Mouse (Mus musculus): ENCODE results near the gene Lrrc8e. TPM values are rescaled to one million over a fixed set of nuclear protein-coding genes. Genes with fewer than 3 reads are reported as not detected.

Gene Lrrc8e
- polyA plus RNA-seq, 1 experiment from 2014 or later: 0.28 TPM

DNA sequence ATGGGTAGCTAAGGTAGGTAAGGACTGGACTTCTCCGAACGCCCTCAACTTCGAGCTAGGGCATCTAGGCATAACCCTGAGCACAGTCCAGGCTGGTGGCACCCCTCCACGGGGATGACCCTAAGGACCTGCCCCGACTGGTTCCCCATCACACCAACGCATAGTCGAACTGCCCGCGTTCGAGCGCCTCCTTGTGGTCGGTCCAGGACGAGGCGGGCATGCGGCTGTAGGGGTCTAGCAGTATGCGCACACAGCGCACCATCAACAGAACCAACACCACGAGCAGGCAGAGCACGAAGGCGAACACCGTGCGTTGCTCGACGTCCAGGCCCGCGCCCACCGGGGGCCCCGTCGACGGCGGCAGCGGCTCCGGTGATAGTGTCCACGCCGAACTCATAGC is 31.6 kb downstream of the Lrrc8e start:
- H3K27me3 ChIP-seq (replicated peaks): no peaks in the 10 kb centered on the region
- H3K9me3 ChIP-seq (replicated peaks): no peaks in the 10 kb centered on the region
- H3K27ac ChIP-seq (ENCODE audit: poor library complexity, severe bottlenecking): peak overlapping the region; percentile 37
- H3K9ac ChIP-seq: peak overlapping the region; percentile 83
- peak overlapping the region; percentile 74 for H3K4me3 ChIP-seq
- ATAC-seq (ENCODE audit: insufficient number of reproducible peaks, low FRiP score): peak; percentile 54
- 2% methylated on average over 35 of the region's 35 CpGs for WGBS
- peaks cover 33% of the 10 kb centered on the region for H3K4me1 ChIP-seq (replicated peaks)
- H3K36me3 ChIP-seq: peaks cover 68% of the 10 kb centered on the region
- peak overlapping the region; percentile 92 for H3K4me2 ChIP-seq

DNA sequence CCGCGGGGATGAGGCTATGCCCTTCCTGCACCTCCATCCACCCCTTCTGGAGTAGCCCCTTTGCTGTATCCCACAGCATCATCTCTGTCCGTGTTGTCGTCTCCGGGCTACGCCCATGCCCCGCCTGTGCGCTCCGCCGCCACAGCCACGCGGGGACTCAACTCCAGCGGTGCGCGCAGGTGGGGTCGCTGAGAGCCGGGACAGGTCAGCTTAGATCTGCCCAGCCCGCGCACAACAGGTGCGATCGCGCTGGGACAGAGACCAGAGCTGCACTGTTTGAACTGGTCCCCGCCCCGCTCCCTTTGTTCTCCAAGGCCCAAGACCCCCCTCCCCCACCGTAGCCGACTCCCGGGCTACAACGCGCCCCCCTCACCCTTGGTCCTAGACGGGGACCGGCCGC is 32.1 kb downstream of the Lrrc8e start:
- Histone ChIP-seq H3K9me3 (replicated peaks) (no peaks in the 10 kb centered on the region), H3K4me2 (peak overlapping the region; percentile 92), H3K27ac (ENCODE audit: poor library complexity, severe bottlenecking) (peak overlapping the region; percentile 37), H3K4me1 (replicated peaks) (peaks cover 31% of the 10 kb centered on the region), H3K36me3 (peaks cover 72% of the 10 kb centered on the region), H3K9ac (peak overlapping the region; percentile 83), H3K27me3 (replicated peaks) (no peaks in the 10 kb centered on the region), H3K4me3 (peak overlapping the region; percentile 74)
- peak; percentile 74 for ATAC-seq (ENCODE audit: insufficient number of reproducible peaks, low FRiP score)
- WGBS: under 1% methylated on average over 30 of the region's 32 CpGs

DNA sequence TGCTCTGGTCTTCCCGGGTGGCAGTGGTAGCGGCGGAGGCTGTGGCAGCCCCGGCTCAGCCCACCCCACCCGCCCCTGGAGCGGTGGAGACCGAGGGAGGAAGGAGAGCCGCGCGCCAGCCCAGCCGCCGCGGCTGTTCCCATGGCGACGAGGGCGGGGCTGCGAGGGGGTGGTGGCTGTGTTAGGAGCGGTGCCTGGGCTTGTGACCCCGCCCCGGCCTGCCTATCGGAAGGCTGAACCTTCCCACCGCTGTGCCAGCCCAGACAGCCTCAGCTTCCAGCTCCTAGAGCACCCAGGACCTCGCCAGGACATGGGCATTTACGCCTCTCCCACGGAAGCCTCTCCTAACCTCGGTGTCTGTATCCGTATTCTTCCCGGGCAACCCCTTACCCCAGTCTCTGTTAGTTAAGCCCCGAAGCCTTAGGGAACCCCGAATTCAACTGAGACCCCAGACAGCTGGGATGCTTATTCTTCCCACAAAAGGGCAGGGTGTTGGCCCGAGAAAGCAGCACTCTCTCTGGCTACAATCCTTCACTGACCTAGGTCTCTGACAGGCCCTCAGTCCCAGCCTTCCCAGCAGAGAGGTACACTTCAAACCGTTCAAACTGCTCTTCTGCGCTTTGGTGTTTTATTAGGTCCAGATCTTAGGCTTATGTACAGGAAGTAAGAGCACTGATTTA is 32.6 kb downstream of the Lrrc8e start, which contains the start of gene Ctxn1:
Gene Ctxn1 (minus strand): TSS at position 150 of the 680 bp plus-strand sequence.
- Histone ChIP-seq H3K4me1 (replicated peaks) (peaks cover 26% of the 10 kb centered on the region), H3K27me3 (replicated peaks) (no peaks in the 10 kb centered on the region), H3K4me2 (peak within 1 kb of the TSS; percentile 92), H3K27ac (ENCODE audit: poor library complexity, severe bottlenecking) (peak within 1 kb of the TSS; percentile 52), H3K9ac (peak within 1 kb of the TSS; percentile 83), H3K9me3 (replicated peaks) (no peaks in the 10 kb centered on the region), H3K36me3 (peaks cover 78% of the 10 kb centered on the region), H3K4me3 (peak within 1 kb of the TSS; percentile 74)
- peak; percentile 95 for ATAC-seq (ENCODE audit: insufficient number of reproducible peaks, low FRiP score)
- 7% methylated on average over 29 of the region's 33 CpGs for WGBS

DNA sequence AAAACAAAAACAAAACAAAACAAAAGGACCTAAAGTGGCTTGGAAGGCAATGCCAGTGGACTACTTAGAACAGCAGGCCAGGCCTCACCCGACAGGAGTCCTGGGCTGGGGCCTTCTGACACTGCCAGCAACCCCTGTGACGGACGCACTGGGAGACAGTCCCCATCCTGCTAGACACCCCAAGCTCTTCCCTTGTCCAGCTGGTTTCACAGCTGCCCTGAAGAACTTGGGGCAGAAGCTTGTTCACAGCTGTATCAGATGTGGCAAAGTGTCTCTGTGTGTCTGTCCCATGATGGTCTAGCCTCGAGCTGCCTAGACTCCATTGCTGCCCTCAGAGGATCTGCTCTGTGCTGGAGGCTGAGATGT is 33.2 kb downstream of the Lrrc8e start:
- peak overlapping the region; percentile 92; the same call in 1 of the 2 replicates for H3K4me2 ChIP-seq
- 0 out of 2 replicates have a peak overlapping the region, but pooled peaks have one; percentile 52 for H3K27ac ChIP-seq (ENCODE audit: poor library complexity, severe bottlenecking)
- H3K9me3 ChIP-seq (replicated peaks): no peaks in the 10 kb centered on the region
- H3K4me3 ChIP-seq: no peak overlapping the region
- H3K9ac ChIP-seq: peak overlapping the region; percentile 32; the same call in 1 of the 2 replicates
- WGBS: 77% methylated on average over 4 of the region's 4 CpGs
- no peaks in the 10 kb centered on the region for H3K27me3 ChIP-seq (replicated peaks)
- ATAC-seq (ENCODE audit: insufficient number of reproducible peaks, low FRiP score): no peak
- H3K36me3 ChIP-seq: peaks cover 78% of the 10 kb centered on the region
- peaks cover 26% of the 10 kb centered on the region for H3K4me1 ChIP-seq (replicated peaks)

DNA sequence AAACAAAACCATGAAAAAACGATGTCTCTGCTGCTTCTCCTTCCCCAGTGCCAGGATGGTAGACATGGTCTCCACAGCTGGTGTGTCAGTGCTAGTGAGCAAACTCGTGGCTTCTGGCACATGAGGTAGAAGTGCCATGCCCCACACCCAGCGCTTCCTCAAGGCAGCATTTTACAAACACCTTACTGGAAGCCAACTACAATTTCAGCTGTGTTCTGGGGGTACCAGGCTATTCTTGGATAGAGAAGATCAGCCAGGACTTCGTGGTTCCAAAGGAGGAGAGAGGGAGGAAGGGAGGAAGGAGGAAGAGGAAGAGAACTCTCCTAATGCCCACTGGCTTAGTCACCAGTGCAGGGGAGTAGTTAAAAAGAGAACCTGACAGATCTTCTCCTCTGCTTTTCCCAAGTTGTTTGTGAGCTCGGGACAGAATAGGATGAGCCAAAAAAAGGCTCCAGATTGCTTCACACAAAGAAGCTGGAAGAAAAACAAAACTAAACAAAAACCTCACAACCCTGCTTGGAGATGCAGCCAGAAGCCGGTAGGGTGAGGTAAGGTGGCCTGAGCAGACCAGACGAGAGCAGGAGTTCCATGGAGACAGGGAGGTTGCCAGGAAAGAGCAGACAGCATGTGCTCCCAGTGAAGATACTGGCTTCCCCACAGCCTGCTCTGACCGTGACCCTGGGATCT is 36.6 kb downstream of the Lrrc8e start:
- WGBS: 84% methylated on average over 8 of the region's 8 CpGs
- no peak for ATAC-seq (ENCODE audit: insufficient number of reproducible peaks, low FRiP score)
- no peaks in the 10 kb centered on the region for H3K9me3 ChIP-seq (replicated peaks)

DNA sequence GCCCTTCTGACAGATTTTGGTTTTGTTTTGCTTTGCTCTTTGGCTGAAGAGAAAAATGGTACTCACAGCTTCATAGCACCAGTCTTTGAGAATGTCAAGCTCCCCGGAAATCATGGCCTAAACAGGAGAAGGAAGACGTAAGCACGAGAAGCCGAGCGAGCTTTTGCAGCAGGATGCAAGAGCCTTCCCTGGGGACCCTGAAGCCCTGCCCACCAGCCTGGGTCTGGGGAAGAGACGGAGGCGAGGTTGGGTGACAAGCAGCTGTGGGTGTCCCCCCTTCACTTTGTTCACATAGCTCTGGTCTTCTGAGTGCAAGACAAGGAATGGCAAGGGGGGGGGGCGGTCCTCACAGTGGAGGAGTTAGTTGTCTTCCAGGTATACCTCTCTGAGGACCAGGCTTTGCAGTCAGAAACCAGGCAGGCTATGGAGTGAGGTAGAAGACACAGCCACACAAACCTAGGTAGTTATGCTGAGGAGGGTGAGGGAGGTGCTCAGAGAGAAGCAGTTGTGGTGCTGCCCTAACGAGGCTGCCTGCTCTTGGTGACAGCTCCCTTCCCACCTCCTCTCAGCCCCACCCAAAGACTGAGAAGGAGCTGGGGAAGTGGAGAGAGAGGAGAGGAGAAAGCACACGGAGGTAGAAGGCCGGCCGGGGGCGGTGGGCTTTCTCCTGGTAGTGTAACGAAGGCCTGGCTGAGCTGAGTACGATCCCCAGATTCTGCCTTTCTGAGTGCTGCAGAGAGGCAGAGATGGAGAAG is 38.7 kb downstream of the Lrrc8e start:
- Histone ChIP-seq H3K4me3 (no peak overlapping the region), H3K9me3 (replicated peaks) (no peaks in the 10 kb centered on the region), H3K9ac (no peak overlapping the region), H3K36me3 (peaks cover 97% of the 10 kb centered on the region), H3K27me3 (replicated peaks) (no peaks in the 10 kb centered on the region), H3K27ac (ENCODE audit: poor library complexity, severe bottlenecking) (no peak overlapping the region), H3K4me2 (no peak overlapping the region), H3K4me1 (replicated peaks) (no peaks in the 10 kb centered on the region)
- ATAC-seq (ENCODE audit: insufficient number of reproducible peaks, low FRiP score): no peak
- 87% methylated on average over 15 of the region's 15 CpGs for WGBS

More for the DNA sequence above, 36.6 kb downstream of the Lrrc8e start:
- Histone ChIP-seq H3K27me3 (replicated peaks) (no peaks in the 10 kb centered on the region), H3K4me3 (no peak overlapping the region), H3K4me1 (replicated peaks) (peaks cover 10% of the 10 kb centered on the region), H3K9ac (no peak overlapping the region), H3K36me3 (peaks cover 87% of the 10 kb centered on the region), H3K27ac (ENCODE audit: poor library complexity, severe bottlenecking) (no peak overlapping the region), H3K4me2 (no peak overlapping the region)

DNA sequence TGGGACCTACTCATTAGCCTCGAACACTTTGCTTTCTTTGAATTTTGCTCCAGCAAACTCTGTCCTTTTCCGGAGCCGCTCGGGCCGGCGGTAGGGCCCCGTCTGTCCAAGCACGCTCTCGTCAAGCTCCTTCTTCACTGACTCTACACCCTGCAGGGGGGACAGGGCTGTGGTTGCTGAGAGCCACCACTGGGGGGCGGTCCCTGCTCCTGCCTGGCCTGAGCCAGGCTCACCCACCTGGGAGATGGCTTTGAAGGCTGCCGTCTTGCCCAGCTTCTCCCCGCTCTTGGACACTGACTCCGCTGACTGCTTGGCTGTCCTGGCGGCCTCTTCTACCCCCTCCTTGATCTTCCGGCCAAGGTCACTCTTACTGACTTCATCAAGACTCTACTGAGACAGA is 41.0 kb downstream of the Lrrc8e start:
- Histone ChIP-seq H3K4me1 (replicated peaks) (no peaks in the 10 kb centered on the region), H3K36me3 (peaks cover 95% of the 10 kb centered on the region), H3K9ac (no peak overlapping the region), H3K9me3 (replicated peaks) (no peaks in the 10 kb centered on the region), H3K27me3 (replicated peaks) (no peaks in the 10 kb centered on the region), H3K27ac (ENCODE audit: poor library complexity, severe bottlenecking) (no peak overlapping the region), H3K4me3 (no peak overlapping the region), H3K4me2 (no peak overlapping the region)
- ATAC-seq (ENCODE audit: insufficient number of reproducible peaks, low FRiP score): 0 out of 2 replicates have a peak, but pooled peaks have one; percentile 51
- WGBS: 74% methylated on average over 15 of the region's 15 CpGs

DNA sequence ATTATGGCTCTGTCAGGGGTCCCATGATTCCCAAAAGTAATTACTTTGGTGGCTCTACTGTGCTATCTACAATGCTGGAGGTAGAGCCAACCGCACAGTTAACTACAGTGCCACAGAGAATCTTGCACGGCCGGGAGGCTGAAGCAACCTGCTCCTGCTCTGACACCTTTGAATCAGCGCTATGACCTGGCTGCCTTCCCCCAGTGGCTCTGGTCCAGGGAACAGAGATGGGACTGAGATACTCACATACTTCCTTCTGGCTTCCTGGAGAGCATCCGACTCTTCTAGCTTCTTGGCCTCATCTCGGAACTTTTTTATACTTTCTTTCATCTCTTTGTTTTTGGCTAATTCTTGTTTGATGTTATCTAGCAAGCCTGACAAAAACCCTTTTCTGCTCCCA is 43.0 kb downstream of the Lrrc8e start:
- no peak overlapping the region for H3K4me3 ChIP-seq
- peaks cover 4% of the 10 kb centered on the region; the same call in 1 of the 2 replicates for H3K4me1 ChIP-seq (replicated peaks)
- no peak overlapping the region for H3K4me2 ChIP-seq
- peaks cover 90% of the 10 kb centered on the region for H3K36me3 ChIP-seq
- ATAC-seq (ENCODE audit: insufficient number of reproducible peaks, low FRiP score): no peak
- 90% methylated on average over 6 of the region's 6 CpGs for WGBS
- H3K27ac ChIP-seq (ENCODE audit: poor library complexity, severe bottlenecking): no peak overlapping the region
- H3K9ac ChIP-seq: no peak overlapping the region
- no peaks in the 10 kb centered on the region for H3K9me3 ChIP-seq (replicated peaks)
- H3K27me3 ChIP-seq (replicated peaks): no peaks in the 10 kb centered on the region

DNA sequence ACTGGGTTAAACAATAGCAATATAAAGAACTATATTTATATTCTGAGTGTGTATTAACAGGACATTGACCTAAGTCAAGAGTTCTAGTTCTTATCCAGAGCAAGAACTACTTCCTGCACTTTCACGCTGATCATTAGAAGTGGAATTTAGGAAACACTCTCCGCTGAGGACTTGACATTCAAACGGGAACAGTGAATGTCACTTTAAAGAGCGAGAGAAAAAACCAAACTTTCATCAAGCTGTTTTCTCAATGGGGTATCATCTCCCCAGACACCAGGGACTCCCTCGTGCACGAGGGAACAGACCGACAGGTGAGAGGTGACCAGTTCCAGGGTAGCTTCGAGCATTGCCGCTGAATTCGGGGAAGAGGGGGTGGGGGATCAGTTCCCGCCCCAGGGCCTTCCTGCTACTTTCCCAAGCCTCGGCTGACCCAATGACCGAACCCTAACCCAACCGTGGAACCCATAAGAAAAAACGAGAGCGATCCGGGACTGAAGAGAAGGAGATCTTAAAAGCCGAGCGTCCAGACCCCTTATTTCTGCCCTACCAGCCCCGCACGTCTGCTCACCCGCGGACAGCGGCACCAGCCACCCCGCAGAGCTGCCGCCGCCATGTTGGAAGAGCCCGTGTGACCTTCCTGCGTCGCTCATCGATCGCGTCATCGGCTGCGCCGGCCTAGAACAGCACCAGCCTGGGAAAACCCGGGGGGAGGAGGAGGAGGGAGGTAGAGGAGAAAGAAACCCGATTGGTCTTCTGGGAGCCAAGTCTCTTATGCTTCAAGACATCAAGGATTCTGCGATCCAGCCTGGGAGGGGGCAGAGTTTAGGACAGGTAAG is 48.9 kb downstream of the Lrrc8e start, which contains the start of gene Timm44:
Gene Timm44 (minus strand): TSS at position 639 of the 836 bp plus-strand sequence.
- WGBS: under 1% methylated on average over 39 of the region's 39 CpGs
- Histone ChIP-seq H3K36me3 (peaks cover 34% of the 10 kb centered on the region), H3K27ac (ENCODE audit: poor library complexity, severe bottlenecking) (peak within 1 kb of the TSS; percentile 32; the same call in 1 of the 2 replicates), H3K9ac (peak within 1 kb of the TSS; percentile 75), H3K27me3 (replicated peaks) (no peaks in the 10 kb centered on the region), H3K4me2 (peak within 1 kb of the TSS; percentile 73), H3K4me1 (replicated peaks) (peaks cover 9% of the 10 kb centered on the region; the same call in 1 of the 2 replicates), H3K4me3 (peak within 1 kb of the TSS; percentile 61), H3K9me3 (replicated peaks) (no peaks in the 10 kb centered on the region)
- peak; percentile 95 for ATAC-seq (ENCODE audit: insufficient number of reproducible peaks, low FRiP score)

DNA sequence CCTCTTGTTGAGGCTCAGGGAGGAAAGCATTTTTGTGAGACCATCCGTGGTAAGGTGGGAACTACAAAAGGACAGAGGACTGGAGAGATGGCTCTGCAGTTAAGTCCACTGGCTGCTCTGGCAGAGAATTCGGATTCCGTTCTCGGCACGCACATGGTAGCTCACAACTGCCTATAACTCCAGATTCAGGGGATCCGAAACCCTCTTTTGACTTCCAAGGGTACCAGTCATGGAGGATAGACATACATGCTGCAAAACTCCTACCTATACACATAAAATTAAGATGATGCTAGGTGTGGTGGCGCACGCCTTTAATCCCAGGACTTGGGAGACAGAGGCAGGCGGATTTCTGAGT is 49.5 kb downstream of the Lrrc8e start:
- peaks cover 9% of the 10 kb centered on the region; the same call in 1 of the 2 replicates for H3K4me1 ChIP-seq (replicated peaks)
- peak overlapping the region; percentile 32; the same call in 1 of the 2 replicates for H3K27ac ChIP-seq (ENCODE audit: poor library complexity, severe bottlenecking)
- peak overlapping the region; percentile 75 for H3K9ac ChIP-seq
- peak; percentile 43; the same call in 1 of the 2 replicates for ATAC-seq (ENCODE audit: insufficient number of reproducible peaks, low FRiP score)
- H3K4me3 ChIP-seq: peak overlapping the region; percentile 61
- H3K4me2 ChIP-seq: peak overlapping the region; percentile 73
- H3K9me3 ChIP-seq (replicated peaks): no peaks in the 10 kb centered on the region
- WGBS: 25% methylated on average over 9 of the region's 9 CpGs
- no peaks in the 10 kb centered on the region for H3K27me3 ChIP-seq (replicated peaks)
- H3K36me3 ChIP-seq: peaks cover 28% of the 10 kb centered on the region
